Mouse (Mus musculus) thymus, adult 2 months (tissue): ENCODE results near the gene Tbccd1.

Source experiments
- CTCF ChIP-seq: fragments of 200-500 bp; IDR thresholded peaks from 2 replicates; pipeline ENCODE4 v1.5.1; 2012; ENCODE audit warnings: mild to moderate bottlenecking, control low read depth, low read length, moderate library complexity, borderline replicate concordance; ENCODE audit not compliant: control insufficient read depth, poor library complexity, insufficient read depth; ENCODE audit errors: extremely low read depth
- POLR2A ChIP-seq: fragments of 200-500 bp; IDR thresholded peaks from 2 replicates; pipeline ENCODE4 v1.6.1; 2012; ENCODE audit warnings: mild to moderate bottlenecking, low read length, control low read depth, moderate library complexity; ENCODE audit not compliant: control insufficient read depth, poor library complexity, insufficient read depth; ENCODE audit errors: extremely low read depth

- TF ChIP-seq CTCF (no peak), POLR2A (no peak)
Measured at GRCm38 (mm10) chr16:22802786-22803185, 54.7 kb downstream of the Tbccd1 start.
